Mouse (Mus musculus) liver, embryonic 14.5 days (tissue): ENCODE results near the gene Nfyb. TPM values are rescaled to one million over a fixed set of nuclear protein-coding genes. Genes with fewer than 3 reads are reported as not detected.

ENCODE experiments used
- ATAC-seq: fragments of 200-750 bp; cut with Nextera tagmentation; 2 replicates; pipeline ENCODE4 v1.8.0; 2017; ENCODE audit warnings: moderate number of reproducible peaks, mild to moderate bottlenecking, moderate library complexity; ENCODE audit not compliant: insufficient read depth
- DNase-seq, 3 experiments: peaks; one replicate each; pipeline ENCODE4 v3.0.0-alpha.2; 2012 to 2013; ENCODE audit warnings: low read depth in 3 of 3, low spot score in 3 of 3
- H3K27ac ChIP-seq: fragments of 300-500 bp; sonication (generic); 2 replicates; pipeline ENCODE4 v1.5.1; 2014; ENCODE audit warnings: moderate library complexity, mild to moderate bottlenecking, control low read depth, inconsistent platforms
- H3K27me3 ChIP-seq: fragments of 300-500 bp; sonication (generic); 2 replicates; pipeline ENCODE4 v1.6.1; 2014; ENCODE audit warnings: mild to moderate bottlenecking, low read length, moderate library complexity; ENCODE audit not compliant: control insufficient read depth, insufficient read depth
- H3K36me3 ChIP-seq: fragments of 300-500 bp; sonication (generic); replicated peaks from 2 replicates; pipeline ENCODE4 v1.6.1; 2014; ENCODE audit warnings: low read depth; ENCODE audit not compliant: control insufficient read depth, insufficient read depth
- H3K4me1 ChIP-seq, 2 experiments: fragments of 200-500 bp in 1 of 2; fragments of 300-500 bp in 1 of 2; sonication (generic) in 1 of 2; replicated peaks; 2 replicates each; pipeline ENCODE4 v1.6.1; 2012 to 2014; ENCODE audit warnings: antibody characterized with exemption in 1 of 2, inconsistent platforms in 1 of 2, low read length in 1 of 2; ENCODE audit not compliant: control insufficient read depth in 2 of 2, insufficient read depth in 2 of 2
- H3K4me2 ChIP-seq: fragments of 300-500 bp; sonication (generic); 2 replicates; pipeline ENCODE4 v1.6.1; 2014; ENCODE audit warnings: low read depth, mild to moderate bottlenecking, control low read depth, moderate library complexity
- H3K4me3 ChIP-seq, 2 experiments: fragments of 200-500 bp in 1 of 2; fragments of 300-500 bp in 1 of 2; sonication (generic) in 1 of 2; 2 replicates each; pipeline ENCODE4 v1.5.1; 2012 to 2014; ENCODE audit warnings: low read depth in 2 of 2, low read length in 2 of 2, mild to moderate bottlenecking in 2 of 2, control low read depth in 1 of 2, inconsistent platforms in 1 of 2, moderate library complexity in 1 of 2; ENCODE audit not compliant: insufficient read depth in 1 of 2
- H3K9ac ChIP-seq: fragments of 300-500 bp; sonication (generic); replicated peaks from 2 replicates; pipeline ENCODE4 v1.6.1; 2014; ENCODE audit warnings: mild to moderate bottlenecking, control low read depth, moderate library complexity
- H3K9me3 ChIP-seq: fragments of 300-500 bp; sonication (generic); 2 replicates; pipeline ENCODE4 v1.6.1; 2016; ENCODE audit warnings: low read length, mixed read lengths; ENCODE audit not compliant: control insufficient read depth
- CTCF ChIP-seq: IDR thresholded peaks from 2 replicates; pipeline ENCODE4 v1.5.1; 2016; ENCODE audit warnings: antibody characterized with exemption, low read depth, control low read depth
- EP300 ChIP-seq: IDR thresholded peaks from 2 replicates; pipeline ENCODE4 v1.6.1; 2016; ENCODE audit warnings: antibody characterized with exemption, low read depth
- WGBS: fragments of 180-500 bp; shearing (Covaris S2); extraction: QIAGEN DNeasy Blood & Tissue Kit; methylation state at CpG from one replicate; pipeline ENCODE4 v1.1.7; 2014; ENCODE audit not compliant: insufficient replicate concordance; 5-methylcytosine and 5-hydroxymethylcytosine counted together
- polyA plus RNA-seq, 2 experiments: library from polyadenylated mRNA; depleted of rRNA in 1 of 2; stranded (reverse) in 1 of 2; unstranded in 1 of 2; fragments of >200 nt; fragmentation: Nextera tagmentation in 1 of 2; extraction: Ambion mirVana in 1 of 2; gene quantifications; 2 replicates each; pipeline versions ENCODE4 v1.2.1 to v1.2.3; 2012 to 2014

Gene Nfyb
- polyA plus RNA-seq, 2 experiments, result 22.0 to 31.9 TPM

DNA sequence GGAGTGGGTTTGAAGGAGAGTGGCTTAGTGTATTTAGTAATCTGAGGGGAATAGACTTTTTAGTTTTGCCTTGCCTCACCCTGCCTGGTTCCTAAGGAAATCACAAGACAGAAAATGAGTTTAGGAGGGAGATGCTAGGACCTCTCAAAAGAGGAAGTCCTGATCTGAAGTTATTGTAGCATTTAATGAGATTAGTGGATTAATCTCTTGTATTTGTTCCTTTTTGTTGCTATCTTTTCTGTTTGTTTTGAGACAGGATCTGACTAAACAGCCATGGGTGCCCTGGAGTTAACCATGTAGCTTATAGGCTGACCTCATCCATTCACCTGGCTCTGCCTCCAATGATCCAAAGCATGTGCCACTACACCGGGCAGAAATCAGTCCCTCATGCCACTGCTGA, 21.4 kb downstream of the Nfyb start:
- H3K4me3 ChIP-seq, result no peak overlapping the region
- no peak for ATAC-seq
- 77% methylated on average over 1 of the region's 1 CpGs for WGBS
- peaks cover 9% of the 10 kb centered on the region for H3K36me3 ChIP-seq
- H3K9me3 ChIP-seq, result no peaks in the 10 kb centered on the region
- TF ChIP-seq EP300 (no peak), CTCF (no peak)
- no peak overlapping the region for H3K4me2 ChIP-seq
- H3K4me1 ChIP-seq, result peaks cover 0 to 3% of the 10 kb centered on the region in 2 experiments; a peak in 1 of 4 replicates
- no peaks in the 10 kb centered on the region for H3K27me3 ChIP-seq
- H3K27ac ChIP-seq, result no peak overlapping the region
- no peak for DNase-seq
- no peak overlapping the region for H3K9ac ChIP-seq

DNA sequence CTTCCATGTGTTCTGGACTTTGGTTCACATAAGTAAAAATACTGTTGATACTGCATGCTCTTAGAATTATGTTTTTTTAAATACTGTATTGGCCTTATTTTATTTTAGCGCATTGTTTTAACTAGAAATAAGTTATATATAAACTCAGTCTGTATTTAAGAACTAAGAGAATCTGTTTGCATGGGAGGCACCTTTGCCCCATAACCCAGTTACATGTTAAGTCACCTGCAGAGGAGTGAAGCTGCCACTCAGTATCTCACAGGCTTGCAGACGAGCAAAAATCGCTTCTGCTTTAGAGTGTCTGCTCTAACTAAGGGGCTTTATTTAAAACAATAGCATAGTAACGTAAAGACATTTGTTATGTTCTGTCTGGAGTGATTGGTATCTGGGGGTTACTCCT, 22.1 kb downstream of the Nfyb start:
- H3K27ac ChIP-seq, result no peak overlapping the region
- no peaks in the 10 kb centered on the region for H3K9me3 ChIP-seq
- no peak overlapping the region for H3K4me2 ChIP-seq
- H3K4me1 ChIP-seq, result no peaks in the 10 kb centered on the region
- WGBS, result 68% methylated on average over 4 of the region's 4 CpGs
- H3K4me3 ChIP-seq, result no peak overlapping the region
- peaks cover 2% of the 10 kb centered on the region for H3K36me3 ChIP-seq
- TF ChIP-seq EP300, result no peak
- TF ChIP-seq CTCF, result no peak
- no peak for ATAC-seq
- no peak for DNase-seq
- no peak overlapping the region for H3K9ac ChIP-seq
- no peaks in the 10 kb centered on the region for H3K27me3 ChIP-seq

- Histone ChIP-seq H3K27me3 (no peaks in the 10 kb centered on the region), H3K4me3 (no peak overlapping the region), H3K27ac (no peak overlapping the region), H3K4me2 (no peak overlapping the region), H3K36me3 (peaks cover 2% of the 10 kb centered on the region), H3K9me3 (no peaks in the 10 kb centered on the region), H3K9ac (no peak overlapping the region), H3K4me1 (no peaks in the 10 kb centered on the region)
- TF ChIP-seq EP300 (no peak), CTCF (no peak)
- DNase-seq (no peak), ATAC-seq (no peak)
- WGBS, result 81% methylated on average over 8 of the region's 8 CpGs
Measured at GRCm38 (mm10) chr10:82741354-82741753, 22.6 kb downstream of the Nfyb start.

DNA sequence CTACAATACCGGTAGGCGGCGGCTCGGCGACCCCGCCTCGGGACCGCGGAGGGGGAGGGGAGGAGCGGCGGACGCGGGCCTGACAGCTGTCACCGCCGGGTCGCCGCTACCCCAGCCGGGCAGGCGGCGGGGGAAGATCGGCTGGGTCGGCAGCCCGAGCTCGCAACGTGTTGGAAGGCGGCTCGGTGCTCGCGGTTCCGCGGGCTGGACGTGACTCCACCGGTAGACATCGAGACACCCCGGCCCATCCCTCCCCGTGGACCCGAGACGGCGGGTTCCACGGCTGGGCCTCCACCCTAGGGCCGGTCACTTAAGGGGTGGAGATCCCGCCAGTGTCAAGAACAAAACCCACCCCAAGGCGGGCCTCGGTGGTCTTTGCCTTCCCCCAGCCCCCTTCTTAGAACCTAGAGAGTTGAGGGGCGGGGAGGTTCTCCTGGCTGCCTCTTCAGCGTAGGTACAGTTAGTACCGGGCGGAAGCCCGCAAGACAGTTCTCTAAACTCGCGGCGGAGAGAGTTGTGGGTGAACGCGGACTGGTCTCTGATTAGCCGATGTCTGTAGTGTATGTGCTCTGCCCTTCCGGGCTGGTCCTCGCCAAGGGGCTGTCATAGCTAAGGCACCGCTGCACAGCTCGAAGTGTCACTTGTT, 64.5 kb downstream of the Nfyb start:
- no peak for TF ChIP-seq EP300
- no peak; the same call in 1 of the 2 replicates for TF ChIP-seq CTCF
- ATAC-seq (peak; percentile 71), DNase-seq (no peak)
- Histone ChIP-seq H3K4me1 (peaks cover 12 to 20% of the 10 kb centered on the region in 2 experiments), H3K4me2 (peak overlapping the region; percentile 76), H3K27ac (no peak overlapping the region; the same call in 1 of the 2 replicates), H3K9ac (peak overlapping the region; percentile 75), H3K9me3 (no peaks in the 10 kb centered on the region), H3K36me3 (no peaks in the 10 kb centered on the region), H3K27me3 (no peaks in the 10 kb centered on the region), H3K4me3 (peak overlapping the region; percentile 86 to 93)
- WGBS, result under 1% methylated on average over 59 of the region's 59 CpGs

- Histone ChIP-seq H3K9ac (peak overlapping the region; percentile 75), H3K4me2 (peak overlapping the region; percentile 76), H3K36me3 (no peaks in the 10 kb centered on the region), H3K4me3 (peak overlapping the region; percentile 86 to 93), H3K27ac (no peak overlapping the region; the same call in 1 of the 2 replicates), H3K4me1 (peaks cover 12 to 20% of the 10 kb centered on the region in 2 experiments), H3K9me3 (no peaks in the 10 kb centered on the region), H3K27me3 (no peaks in the 10 kb centered on the region)
- peak; percentile 8; the same call in 1 of the 2 replicates for TF ChIP-seq CTCF
- TF ChIP-seq EP300, result no peak
- ATAC-seq (peak; percentile 94), DNase-seq (peak; percentile 63 to 72 (median 63))
- under 1% methylated on average over 42 of the region's 42 CpGs for WGBS
Measured at GRCm38 (mm10) chr10:82698712-82699261, 65.2 kb downstream of the Nfyb start.

Other genes starting within 250 kb of the Nfyb start
- 24.0 and 25.9 TPM in 2 replicates for gene 1190007I07Rik, start 140.9 kb downstream of the Nfyb start, polyA plus RNA-seq (2012; rRNA removed)
- 34.2 and 35.6 TPM in 2 replicates for gene 1190007I07Rik, start 140.9 kb downstream of the Nfyb start, polyA plus RNA-seq (2014; fragmentation: Nextera tagmentation; extraction: Ambion mirVana)
- gene Tdg, start 134.3 kb downstream of the Nfyb start, polyA plus RNA-seq (2012; rRNA removed), result 13.8 and 21.3 TPM in 2 replicates
- gene Tdg, start 134.3 kb downstream of the Nfyb start, polyA plus RNA-seq (2014; fragmentation: Nextera tagmentation; extraction: Ambion mirVana), result 33.0 and 38.8 TPM in 2 replicates
- gene Glt8d2, start 73.5 kb downstream of the Nfyb start, polyA plus RNA-seq (2012; rRNA removed), result 0.12 and 0.23 TPM in 2 replicates
- gene Glt8d2, start 73.5 kb downstream of the Nfyb start, polyA plus RNA-seq (2014; fragmentation: Nextera tagmentation; extraction: Ambion mirVana), result 0.27 and 0.35 TPM in 2 replicates
- 5.0 and 6.5 TPM in 2 replicates for gene Hcfc2, start 68.0 kb downstream of the Nfyb start, polyA plus RNA-seq (2012; rRNA removed)
- 9.0 and 10.7 TPM in 2 replicates for gene Hcfc2, start 68.0 kb downstream of the Nfyb start, polyA plus RNA-seq (2014; fragmentation: Nextera tagmentation; extraction: Ambion mirVana)
- gene Txnrd1, start 69.8 kb upstream of the Nfyb start, polyA plus RNA-seq (2012; rRNA removed), result 23.5 and 33.6 TPM in 2 replicates
- 44.6 and 53.1 TPM in 2 replicates for gene Txnrd1, start 69.8 kb upstream of the Nfyb start, polyA plus RNA-seq (2014; fragmentation: Nextera tagmentation; extraction: Ambion mirVana)
- gene Eid3, start 102.5 kb upstream of the Nfyb start, polyA plus RNA-seq (2012; rRNA removed), result 0.17 and 0.33 TPM in 2 replicates
- gene Eid3, start 102.5 kb upstream of the Nfyb start, polyA plus RNA-seq (2014; fragmentation: Nextera tagmentation; extraction: Ambion mirVana), result 0.10 TPM in 1 of 2 replicates, not detected in the other
- 5.2 TPM in 2 replicates for gene Chst11, start 221.4 kb upstream of the Nfyb start, polyA plus RNA-seq (2012; rRNA removed)
- 1.8 and 2.0 TPM in 2 replicates for gene Chst11, start 221.4 kb upstream of the Nfyb start, polyA plus RNA-seq (2014; fragmentation: Nextera tagmentation; extraction: Ambion mirVana)